Mouse (Mus musculus): ENCODE data around the gene Pus7. TPM values are rescaled to one million over a fixed set of nuclear protein-coding genes. Genes with fewer than 3 reads are reported as not detected.

The Pus7 gene
- 8.0 and 28.1 TPM in 2 replicates for total RNA-seq (2015; ENCODE audit: low replicate concordance)
- 4.6 and 6.3 TPM in 2 replicates for total RNA-seq (2017; ENCODE audit: low replicate concordance)

DNA sequence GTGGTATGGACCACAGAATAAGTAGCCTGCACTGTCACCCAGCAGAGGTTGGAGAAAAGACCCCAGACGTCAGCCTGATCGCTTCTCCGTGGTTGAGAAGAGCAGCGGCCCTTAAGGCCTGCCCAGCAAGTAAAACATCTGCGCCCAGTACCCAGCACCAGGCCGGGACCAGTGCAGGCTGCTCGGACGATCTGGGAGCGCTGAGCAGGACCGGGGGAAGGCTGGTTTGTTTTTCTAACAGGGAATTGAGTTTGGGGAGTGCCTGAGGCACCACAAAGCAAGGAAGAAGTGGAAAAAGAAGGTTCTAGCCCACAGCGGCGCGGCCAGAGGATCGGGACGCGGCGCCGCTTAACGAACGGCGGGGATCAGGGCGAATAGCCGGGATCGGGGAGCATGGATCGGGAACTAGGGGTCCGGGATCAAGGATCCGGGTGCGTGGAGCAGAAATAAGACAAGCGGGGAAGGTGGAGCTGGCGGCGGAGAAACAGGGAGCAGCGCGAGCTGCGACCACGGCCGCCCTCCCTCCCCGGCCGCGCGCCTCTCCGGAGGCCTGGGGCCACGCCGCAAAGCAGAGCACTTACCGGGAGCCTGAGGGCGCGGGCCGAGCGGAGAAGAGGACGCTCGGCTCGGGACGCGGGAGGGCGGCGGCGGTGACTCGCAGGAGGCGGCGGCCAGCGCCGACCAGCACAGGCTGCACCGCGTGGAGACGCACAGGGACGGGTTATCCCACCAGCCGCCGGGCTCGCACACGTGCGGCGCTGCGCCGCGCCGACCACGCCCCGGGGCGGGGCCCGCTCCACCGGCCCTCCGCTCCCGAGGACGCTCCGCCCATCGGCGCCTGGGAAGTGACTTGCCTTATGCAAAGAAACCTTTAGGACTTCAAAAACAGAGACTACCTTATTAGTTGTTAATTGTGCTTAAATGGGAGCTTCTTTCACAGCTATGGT is at the start of gene Pus7:
Gene Pus7, minus strand, starts transcription at position 781 of the 947 bp plus-strand sequence.
- ATAC-seq (replicated peaks; ENCODE audit: low FRiP score, poor library complexity, severe bottlenecking), result peak; percentile 83

DNA sequence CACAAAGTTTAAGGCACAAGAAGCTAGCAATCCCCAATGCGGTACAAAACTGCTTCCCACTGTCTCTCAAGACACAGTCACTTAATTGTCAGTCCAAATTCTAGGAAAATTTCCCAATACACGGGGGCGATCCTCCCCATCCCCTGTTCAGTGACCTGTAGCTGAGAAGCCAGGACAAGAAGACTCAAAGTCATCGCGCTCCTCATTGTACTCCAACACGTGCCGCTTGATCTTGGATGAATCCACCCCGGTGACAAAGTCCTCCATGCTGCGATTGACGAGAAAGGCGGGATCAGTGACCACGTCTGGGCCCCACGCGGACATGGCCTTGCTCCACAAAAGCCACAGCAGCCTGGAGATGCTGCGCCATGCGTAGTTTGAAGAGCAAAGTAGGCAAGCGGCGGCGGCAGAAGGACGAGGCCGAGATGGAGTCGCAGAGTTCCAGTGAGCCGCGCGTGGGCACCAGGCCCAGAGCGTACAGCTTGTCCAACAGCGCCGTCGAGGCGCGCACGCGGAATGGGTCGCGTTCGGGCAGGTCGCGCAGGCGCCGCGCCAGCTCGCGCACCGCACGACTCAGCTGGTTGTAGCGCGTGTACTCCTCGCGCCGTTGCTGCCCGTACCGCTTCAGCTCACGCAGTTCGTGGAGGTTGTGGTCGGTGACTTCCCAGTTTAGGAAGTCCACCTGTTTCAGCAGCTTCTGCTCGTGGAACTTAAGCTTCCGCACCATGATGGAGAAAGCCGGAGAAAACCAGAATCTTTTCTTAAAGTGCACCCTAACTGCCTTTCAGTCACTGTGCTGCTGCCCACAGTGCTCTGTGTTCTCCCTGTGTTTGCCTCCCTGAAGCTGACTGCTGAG is 47.6 kb upstream of the Pus7 start:
- ATAC-seq (replicated peaks; ENCODE audit: low FRiP score, poor library complexity, severe bottlenecking), result no peak

DNA sequence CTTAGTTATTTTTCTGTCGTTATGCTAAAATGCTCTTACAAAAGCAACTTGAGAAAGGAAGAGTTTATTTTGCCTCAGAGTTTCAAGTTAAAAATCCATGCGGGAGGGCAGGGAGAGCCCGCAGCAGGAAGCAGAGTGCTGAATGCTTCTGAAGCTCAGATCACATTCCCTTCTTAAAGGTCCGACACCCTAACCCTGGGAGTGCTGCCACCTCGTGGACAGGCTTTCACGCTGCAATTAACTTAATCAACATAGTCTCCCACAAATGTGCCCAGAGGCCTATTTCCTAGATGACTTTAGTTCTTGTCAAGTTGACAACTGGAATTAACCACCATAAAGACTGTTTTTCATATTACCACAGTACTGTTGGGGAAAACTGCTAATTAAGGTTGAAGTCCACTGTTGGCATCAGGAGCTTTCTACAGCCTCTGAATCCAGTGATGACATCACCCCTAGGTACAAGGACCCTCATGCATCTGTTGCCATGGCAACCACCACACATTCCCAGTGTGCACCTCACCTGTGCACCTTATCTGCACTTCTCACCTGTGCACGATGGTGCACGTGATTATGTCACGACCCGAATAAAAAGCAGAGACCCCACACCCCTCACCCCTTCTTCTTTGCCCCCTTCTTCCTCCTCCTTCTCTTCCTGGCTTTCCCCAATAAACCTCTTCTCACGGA is 43.0 kb upstream of the Pus7 start:
- peak; percentile 81 for ATAC-seq (replicated peaks; ENCODE audit: low FRiP score, poor library complexity, severe bottlenecking)

DNA sequence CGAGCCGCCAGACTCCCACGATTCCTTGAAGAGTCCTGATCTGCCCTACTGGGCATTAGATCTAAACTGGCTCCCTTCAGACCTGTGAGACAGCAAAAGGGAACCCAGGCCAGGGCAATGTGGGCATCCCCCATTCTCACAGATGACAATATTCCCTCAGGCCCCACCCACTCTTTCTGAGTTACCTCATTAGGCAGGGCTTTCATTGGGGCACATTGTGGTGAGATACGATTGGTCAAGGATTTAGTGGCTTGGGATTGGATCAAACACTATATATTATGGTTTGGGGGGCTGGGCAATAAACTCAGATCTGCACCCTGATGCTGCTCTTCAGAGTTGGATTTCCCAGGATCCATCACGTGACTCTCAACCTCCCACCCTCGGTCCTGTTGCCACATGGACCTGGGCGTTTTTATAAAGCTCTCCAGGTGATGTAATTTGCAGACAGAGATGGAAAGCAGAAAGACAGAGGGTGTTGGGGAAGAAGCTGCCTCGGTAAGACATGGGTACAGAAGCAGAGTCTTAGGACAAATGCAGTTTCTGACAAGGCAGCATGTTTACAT is 40.7 kb upstream of the Pus7 start:
- ATAC-seq (replicated peaks; ENCODE audit: low FRiP score, poor library complexity, severe bottlenecking), result no peak

DNA sequence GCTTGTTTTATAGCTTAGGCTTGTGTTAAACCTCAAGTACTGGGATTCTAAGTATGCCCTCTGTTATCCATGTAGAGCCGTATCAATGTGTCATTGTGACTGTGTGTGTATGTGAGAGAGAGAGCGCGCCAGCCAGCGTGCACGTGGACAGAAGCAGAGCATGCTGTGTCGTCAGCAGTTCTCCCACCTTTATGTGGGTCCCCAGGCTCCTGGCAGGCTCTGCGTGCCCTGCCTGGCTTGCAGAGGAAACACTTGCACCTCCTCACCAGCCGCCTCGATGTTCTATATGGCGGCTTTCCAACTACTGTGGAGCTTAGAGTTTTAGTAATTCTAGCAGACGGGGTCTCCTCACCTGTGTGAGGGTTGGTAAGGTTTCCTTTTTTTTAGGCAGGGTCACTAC is 38.8 kb upstream of the Pus7 start:
- no peak for ATAC-seq (replicated peaks; ENCODE audit: low FRiP score, poor library complexity, severe bottlenecking)

DNA sequence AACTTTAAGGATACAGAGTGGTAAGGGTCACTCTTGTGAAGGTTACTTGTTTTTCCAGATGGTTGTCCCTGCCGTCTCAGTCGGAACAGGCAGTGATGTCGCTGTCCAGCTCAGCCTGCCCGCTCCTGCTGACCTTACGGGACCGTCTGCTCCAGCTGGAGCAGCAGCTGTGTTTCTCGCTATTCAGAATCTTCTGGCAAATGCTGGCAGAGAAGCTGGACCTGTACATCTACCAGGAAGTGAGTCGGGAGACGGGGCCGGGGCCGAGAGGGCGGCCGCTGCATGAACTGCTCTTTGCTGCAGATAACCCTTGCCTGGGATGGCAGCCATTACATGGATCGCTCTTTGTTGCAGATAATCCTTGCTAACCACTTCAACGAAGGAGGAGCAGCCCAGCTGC is 33.2 kb upstream of the Pus7 start:
- no peak for ATAC-seq (replicated peaks; ENCODE audit: low FRiP score, poor library complexity, severe bottlenecking)

DNA sequence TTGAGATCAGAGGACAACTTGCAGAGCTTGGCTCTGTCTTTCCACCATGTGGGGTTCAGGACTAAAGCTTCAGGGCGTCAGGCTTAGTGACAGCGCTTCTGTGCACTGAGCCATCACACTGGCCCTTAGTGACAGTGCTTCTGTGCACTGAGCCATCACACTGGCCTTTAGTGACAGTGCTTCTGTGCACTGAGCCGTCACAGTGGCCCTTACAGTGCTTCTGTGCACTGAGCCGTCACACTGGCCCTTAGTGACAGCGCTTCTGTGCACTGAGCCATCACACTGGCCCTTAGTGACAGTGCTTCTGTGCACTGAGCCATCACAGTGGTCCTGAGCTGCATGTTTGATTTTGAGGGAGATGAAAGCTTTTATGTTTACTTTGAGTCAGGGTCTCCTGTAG is 31.3 kb upstream of the Pus7 start:
- no peak for ATAC-seq (replicated peaks; ENCODE audit: low FRiP score, poor library complexity, severe bottlenecking)

DNA sequence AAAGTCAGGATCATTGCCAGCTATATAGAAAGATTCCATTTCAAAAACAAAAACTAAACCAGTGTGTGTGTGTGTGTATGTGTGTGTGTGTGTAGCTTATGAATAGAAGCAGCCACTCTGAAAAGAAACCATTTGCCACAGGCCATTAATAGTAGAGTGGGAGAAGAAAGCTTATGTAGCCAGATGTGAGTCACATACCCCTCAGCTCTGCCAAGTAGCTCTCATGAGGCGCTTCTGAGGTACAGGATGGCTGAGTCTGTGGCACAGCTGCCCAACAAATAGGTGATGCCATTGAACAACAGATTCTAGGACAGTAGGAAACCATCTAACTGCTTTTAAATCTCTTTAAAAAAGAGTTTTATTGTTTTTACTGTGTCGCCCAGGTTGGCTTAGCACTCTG is 9.2 kb upstream of the Pus7 start:
- ATAC-seq (replicated peaks; ENCODE audit: low FRiP score, poor library complexity, severe bottlenecking), result no peak

DNA sequence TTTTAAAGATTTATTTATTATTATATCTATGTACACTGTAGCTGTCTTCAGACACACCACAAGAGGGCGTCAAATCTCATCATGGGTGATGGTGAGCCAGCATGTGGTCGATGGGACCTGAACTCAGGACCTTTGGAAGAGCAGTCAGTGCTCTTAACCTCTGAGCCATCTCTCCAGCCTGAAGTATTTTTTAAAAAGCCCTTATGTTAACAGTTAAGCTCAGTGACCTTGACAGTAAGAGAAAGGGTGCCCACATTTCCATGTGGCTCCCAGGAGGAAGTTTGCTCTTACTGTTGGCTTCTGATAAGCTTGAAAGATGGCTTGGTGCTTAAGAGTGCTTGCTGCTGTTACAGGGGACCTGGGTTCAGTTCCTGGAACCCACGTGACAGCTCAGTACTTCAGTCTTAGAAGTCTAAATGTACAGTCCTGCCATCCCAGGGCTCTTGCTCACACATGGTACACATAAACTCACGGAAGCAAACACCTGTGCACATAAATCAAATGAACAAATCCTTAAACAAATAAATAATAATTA is 5.6 kb upstream of the Pus7 start:
- ATAC-seq (replicated peaks; ENCODE audit: low FRiP score, poor library complexity, severe bottlenecking), result no peak

DNA sequence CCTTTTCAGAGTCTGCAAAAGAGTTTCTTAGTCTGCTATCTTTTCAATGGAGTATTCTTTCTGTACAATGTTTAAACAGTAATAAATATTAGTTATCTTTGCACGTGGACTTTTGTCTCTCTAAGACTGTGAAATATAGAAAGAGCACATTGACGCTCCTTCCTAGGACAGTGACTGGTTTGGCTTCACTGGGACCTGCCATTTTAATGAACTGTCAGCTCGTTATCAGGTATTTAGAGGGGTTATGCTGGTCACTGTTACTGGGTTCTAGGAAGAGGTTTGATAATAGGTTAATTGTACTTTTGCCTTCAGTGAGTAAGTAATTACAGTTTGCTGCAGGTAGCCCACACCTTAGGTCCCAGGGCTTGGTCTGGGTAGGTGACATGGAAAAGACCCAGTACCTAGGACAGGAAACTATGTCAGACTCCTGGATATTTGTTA is 4.9 kb upstream of the Pus7 start:
- no peak for ATAC-seq (replicated peaks; ENCODE audit: low FRiP score, poor library complexity, severe bottlenecking)

DNA sequence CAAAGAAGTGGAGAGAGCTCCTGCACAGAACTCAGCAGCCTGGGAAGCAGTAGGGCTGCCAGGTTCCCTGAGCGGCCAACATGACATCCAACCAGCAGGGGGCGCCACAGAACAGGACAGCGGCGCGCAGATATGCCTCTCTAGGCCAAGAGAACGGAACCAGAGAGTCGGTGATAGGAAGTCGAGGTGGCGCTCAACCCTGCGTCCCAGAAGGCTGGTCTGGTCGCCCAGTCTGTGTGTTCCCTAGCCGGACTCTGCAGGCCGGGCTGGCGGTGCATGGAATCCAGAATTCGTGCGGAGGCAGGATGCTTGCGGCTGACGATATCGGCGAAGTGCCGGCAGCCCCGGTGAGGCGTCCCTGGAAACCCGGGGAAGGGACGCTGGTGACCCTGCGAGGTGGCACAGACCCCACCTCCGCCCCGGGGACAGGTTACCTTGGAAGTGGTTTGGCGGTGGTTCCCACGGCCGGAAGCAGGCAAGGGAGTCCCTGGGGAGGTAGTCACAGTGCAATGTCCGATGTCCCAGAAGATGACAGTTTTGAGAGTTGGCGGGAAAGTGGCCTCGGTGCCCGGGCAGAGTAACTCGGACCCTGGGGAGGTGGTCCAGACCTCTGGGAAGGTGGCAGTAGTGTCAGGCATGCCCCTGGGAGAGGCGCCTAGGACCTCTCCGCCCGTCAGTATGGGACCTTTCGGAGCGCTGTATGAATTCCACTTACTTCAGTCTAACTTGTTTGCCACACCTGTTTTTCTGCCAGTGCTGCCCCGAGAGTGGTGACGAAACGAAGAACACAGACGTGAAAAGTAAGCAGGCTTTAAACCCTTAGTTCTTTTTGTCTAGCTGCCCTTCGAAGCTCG is 4.3 kb upstream of the Pus7 start, which contains the start of gene Rint1:
Gene Rint1, plus strand, starts transcription at position 176 of the 854 bp plus-strand sequence.
- peak; percentile 87 for ATAC-seq (replicated peaks; ENCODE audit: low FRiP score, poor library complexity, severe bottlenecking)

DNA sequence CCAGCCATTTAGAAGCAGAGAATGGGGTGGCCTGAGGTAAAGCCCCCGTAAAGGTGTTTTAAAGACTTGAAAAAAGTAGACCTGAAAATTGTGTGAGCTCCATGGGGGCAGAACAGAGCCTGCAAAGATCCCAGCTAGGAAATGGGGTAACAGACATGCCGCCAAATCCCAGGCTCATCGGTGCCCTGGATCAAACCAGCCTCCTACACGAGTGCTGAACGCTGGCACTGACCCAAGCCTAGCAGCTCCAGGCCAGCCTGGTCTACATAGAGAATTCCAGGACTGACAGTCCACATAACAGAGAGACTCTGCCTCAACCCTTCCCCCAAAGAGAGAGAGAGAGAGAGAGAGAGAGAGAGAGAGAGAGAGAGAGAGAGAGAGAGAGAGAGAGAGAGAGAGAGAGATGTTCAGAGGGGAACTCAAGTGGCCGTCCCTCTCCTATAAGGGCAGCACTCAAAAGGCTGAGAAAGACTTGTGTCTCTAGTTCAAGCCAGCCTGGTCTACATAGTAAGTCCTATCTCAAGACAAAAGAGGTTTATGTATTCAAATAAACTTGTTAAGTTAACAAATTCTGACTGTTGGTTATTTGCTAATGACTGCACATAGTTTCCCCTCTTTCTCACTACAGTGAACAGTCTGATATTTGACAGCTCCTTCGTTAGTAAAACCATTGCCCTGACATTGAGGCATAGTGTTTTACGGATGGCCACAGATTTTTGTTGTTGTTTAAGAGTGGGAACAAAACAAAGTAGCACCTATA is 1.3 kb downstream of the Pus7 start:
- no peak for ATAC-seq (replicated peaks; ENCODE audit: low FRiP score, poor library complexity, severe bottlenecking)

DNA sequence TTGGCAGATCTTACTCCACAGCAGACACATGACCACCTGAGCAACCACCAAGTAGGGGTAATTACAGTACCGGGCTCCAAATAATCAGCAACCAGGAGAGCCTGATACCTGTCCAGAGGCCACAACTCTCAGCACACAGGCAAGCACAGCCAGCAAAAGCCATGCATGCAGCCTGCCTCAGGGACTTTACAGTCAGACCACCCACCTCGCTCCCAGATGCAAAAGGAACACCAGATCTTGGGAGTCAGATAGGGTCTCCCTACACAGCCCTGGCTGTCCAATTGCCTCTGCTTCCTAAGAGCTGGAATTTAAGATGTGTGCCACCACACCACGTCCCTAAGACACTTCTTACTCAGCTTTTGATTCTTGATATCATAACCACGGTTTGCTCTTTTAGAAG is 2.3 kb downstream of the Pus7 start:
- no peak for ATAC-seq (replicated peaks; ENCODE audit: low FRiP score, poor library complexity, severe bottlenecking)

DNA sequence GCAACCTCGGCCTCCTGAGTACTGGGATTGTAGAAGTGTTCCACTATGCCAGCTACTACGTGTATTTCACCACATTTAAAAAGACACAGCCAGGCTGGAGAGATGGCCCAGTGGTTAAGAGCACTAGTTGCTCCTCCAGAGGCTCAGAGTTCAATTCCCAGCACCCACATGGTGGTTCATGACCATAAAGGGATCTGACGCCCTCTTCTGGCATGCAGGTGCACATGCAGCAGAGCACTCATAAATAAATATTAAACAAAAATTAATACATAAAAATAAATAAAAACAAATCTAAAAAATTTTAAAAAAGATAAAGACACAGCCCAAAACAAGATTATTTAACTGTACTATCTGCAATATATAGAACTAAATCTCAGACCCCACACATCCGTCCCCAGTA is 3.0 kb downstream of the Pus7 start:
- ATAC-seq (replicated peaks; ENCODE audit: low FRiP score, poor library complexity, severe bottlenecking), result no peak

DNA sequence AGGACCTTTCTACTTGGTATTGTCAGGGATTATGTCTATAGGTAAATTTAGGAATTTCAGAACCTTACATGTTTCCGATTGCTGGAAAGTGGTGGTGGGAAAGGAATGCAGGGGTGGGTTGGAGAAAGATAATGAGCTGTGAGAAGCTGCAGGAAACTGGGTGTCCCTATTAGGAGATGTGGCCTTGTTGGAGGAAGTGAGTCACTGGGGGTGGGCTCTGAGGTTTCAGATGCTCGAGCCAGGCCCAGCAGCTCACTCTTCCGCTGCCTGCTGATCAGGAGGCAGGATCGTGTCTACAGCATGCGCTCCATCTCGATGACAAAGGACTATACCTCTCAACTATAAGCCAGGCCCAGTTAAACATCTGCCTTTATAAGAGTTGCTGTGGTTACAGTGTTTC is 9.3 kb downstream of the Pus7 start:
- ATAC-seq (replicated peaks; ENCODE audit: low FRiP score, poor library complexity, severe bottlenecking), result no peak

DNA sequence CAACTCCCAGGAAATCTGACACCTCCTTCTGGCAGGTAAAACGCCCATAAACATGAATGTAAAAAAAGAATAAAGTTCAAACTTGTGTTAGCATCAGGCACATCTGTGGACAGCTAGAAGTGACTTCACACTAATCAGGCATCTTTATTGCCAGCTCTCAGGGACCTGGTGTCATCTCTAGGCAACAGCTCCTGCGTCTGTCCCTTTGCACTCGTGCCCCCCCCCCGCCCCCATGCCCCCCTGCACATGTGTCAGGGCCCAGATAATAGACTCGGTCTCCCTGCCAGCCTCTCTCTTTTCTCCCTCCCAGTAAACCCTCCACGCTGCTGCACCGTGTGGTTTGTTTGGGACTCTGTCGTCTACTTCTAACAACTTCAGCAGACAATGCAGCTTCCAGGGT is 12.4 kb downstream of the Pus7 start:
- ATAC-seq (replicated peaks; ENCODE audit: low FRiP score, poor library complexity, severe bottlenecking), result peak; percentile 86

DNA sequence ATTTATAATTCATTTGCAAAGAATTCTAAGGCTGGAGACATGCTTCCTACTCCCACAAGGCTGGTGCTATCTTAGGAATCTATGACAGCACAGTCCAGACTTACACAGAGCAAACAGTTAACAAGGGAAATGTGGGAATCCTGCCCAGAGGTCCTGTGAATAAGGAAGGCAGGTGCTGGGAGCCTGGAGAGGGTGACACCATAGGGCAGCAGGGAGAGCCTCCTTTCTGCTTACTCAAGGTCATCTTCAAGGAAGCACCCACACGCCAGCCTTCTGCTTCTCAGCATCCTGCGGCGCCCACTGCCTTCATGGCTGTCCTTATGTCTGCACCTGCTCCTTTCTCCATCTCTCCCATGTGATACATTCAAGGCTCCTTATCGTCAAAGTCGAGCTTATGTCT is 19.0 kb downstream of the Pus7 start:
- no peak for ATAC-seq (replicated peaks; ENCODE audit: low FRiP score, poor library complexity, severe bottlenecking)

DNA sequence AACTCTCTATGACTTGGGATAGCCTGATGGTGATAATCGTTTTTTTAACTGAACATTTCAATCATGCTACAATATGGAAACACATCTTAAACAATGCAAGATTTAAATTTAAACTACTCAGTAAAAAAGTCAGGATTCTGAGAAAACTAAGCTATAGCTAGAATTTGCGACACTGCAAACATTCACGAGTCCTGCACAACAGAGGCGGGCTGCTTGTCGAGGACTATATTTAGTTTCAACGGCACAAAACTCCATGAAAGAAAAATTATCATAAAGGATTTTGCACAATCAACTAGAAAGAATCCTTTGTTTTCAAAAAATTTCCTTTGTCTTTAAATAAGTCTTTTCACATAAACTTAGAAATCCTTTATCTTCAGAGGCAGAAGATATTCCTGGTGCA is 21.0 kb downstream of the Pus7 start:
- no peak for ATAC-seq (replicated peaks; ENCODE audit: low FRiP score, poor library complexity, severe bottlenecking)

Measured in erythroid progenitor cell, adult 5-6 weeks (primary cell).